Mouse (Mus musculus): ENCODE measurements around the gene Khdc3. TPM values are rescaled to one million over a fixed set of nuclear protein-coding genes. Genes with fewer than 3 reads are reported as not detected.

Khdc3 gene
- total and polyA plus RNA-seq, 3 experiments = 0.17 to 0.86 (median 0.84) TPM

- H3K27me3 ChIP-seq (replicated peaks) = no peaks in the 10 kb centered on the region
- TF ChIP-seq SMC3 (IDR thresholded peaks at IDR 0.05; ENCODE audit: low read depth, low read length) (no peak), POLR2A (IDR thresholded peaks at IDR 0.05; ENCODE audit: low read depth, low read length) (no peak), JUN (IDR thresholded peaks at IDR 0.05; ENCODE audit: insufficient read depth, low read depth, low read length) (no peak), MAZ (IDR thresholded peaks at IDR 0.05; ENCODE audit: low read depth, low read length) (no peak), NRF1 (IDR thresholded peaks at IDR 0.05; ENCODE audit: low read depth, low read length) (no peak), ELF1 (IDR thresholded peaks at IDR 0.05; ENCODE audit: low read depth, low read length) (no peak), PAX5 (IDR thresholded peaks at IDR 0.05; ENCODE audit: low read length) (no peak), GABPA (IDR thresholded peaks at IDR 0.05; ENCODE audit: insufficient replicate concordance, low read depth, low read length) (no peak), EP300 (IDR thresholded peaks at IDR 0.05; ENCODE audit: low read length) (no peak), JUND (conservative IDR thresholded peaks at IDR 0.05; ENCODE audit: low read depth, low read length) (no peak), BHLHE40 (IDR thresholded peaks at IDR 0.05; ENCODE audit: low read depth, low read length) (no peak), IRF4 (IDR thresholded peaks at IDR 0.05; ENCODE audit: low read depth, low read length) (no peak), NELFE (IDR thresholded peaks at IDR 0.05; ENCODE audit: low read depth, low read length) (no peak)
- H3K36me3 ChIP-seq (replicated peaks in 1 of 2; ENCODE audit: control insufficient read depth in 1 of 2, insufficient read depth in 1 of 2, low read length in 1 of 2) = peaks cover 0 to 38% of the 10 kb centered on the region in 2 experiments
- H3K9ac ChIP-seq (ENCODE audit: insufficient read depth, low read depth) = no peak overlapping the region
- H3K4me2 ChIP-seq (ENCODE audit: insufficient read depth, low read depth, poor library complexity, severe bottlenecking) = no peak overlapping the region
- no peaks in the 10 kb centered on the region for H3K9me3 ChIP-seq (replicated peaks; ENCODE audit: low read length)
- no peak overlapping the region for H3K4me3 ChIP-seq (replicated peaks in 1 of 3; ENCODE audit: low read depth in 2 of 3, low read length in 2 of 3, poor library complexity in 1 of 3)
- H3K79me2 ChIP-seq (replicated peaks; ENCODE audit: control insufficient read depth, extremely low read depth, insufficient read depth, poor library complexity, severe bottlenecking) = no peaks in the 10 kb centered on the region
- DNase-seq (ENCODE audit: extremely low read depth) = no peak
- H3K27ac ChIP-seq (ENCODE audit: insufficient read depth, low read depth) = no peak overlapping the region
- in situ Hi-C loops (cut with MboI; ENCODE audit: low pct_ligation_motif_present, low pct_unique_long_range_greater_than_20kb, low sequenced_read_pairs) = no loop called here
- dilution Hi-C loops (cut with MboI; ENCODE audit: extremely low pct_ligation_motif_present, extremely low pct_unique_long_range_greater_than_20kb, low sequenced_read_pairs) = no loop called here
- peaks cover 0 to 4% of the 10 kb centered on the region in 2 experiments; a peak in 2 of 4 replicates for H3K4me1 ChIP-seq (ENCODE audit: control insufficient read depth in 1 of 2, insufficient read depth in 2 of 2)
Measured at GRCm38 (mm10) chr9:73063621-73064290, 37.9 kb upstream of the Khdc3 start.

GRCm38 (mm10) chr9:73067086-73067485, 34.5 kb upstream of the Khdc3 start:
- Histone ChIP-seq H3K4me1 (ENCODE audit: control insufficient read depth in 1 of 2, insufficient read depth in 2 of 2) (peaks cover 0 to 4% of the 10 kb centered on the region in 2 experiments; a peak in 1 of 4 replicates), H3K27ac (ENCODE audit: insufficient read depth, low read depth) (no peak overlapping the region), H3K36me3 (replicated peaks in 1 of 2; ENCODE audit: control insufficient read depth in 1 of 2, insufficient read depth in 1 of 2, low read length in 1 of 2) (peaks cover 0 to 43% of the 10 kb centered on the region in 2 experiments), H3K4me3 (replicated peaks in 1 of 3; ENCODE audit: low read depth in 2 of 3, low read length in 2 of 3, poor library complexity in 1 of 3) (no peak overlapping the region), H3K9me3 (replicated peaks; ENCODE audit: low read length) (peaks cover 1% of the 10 kb centered on the region), H3K9ac (ENCODE audit: insufficient read depth, low read depth) (no peak overlapping the region), H3K79me2 (replicated peaks; ENCODE audit: control insufficient read depth, extremely low read depth, insufficient read depth, poor library complexity, severe bottlenecking) (no peaks in the 10 kb centered on the region), H3K4me2 (ENCODE audit: insufficient read depth, low read depth, poor library complexity, severe bottlenecking) (no peak overlapping the region), H3K27me3 (replicated peaks) (no peaks in the 10 kb centered on the region)
- TF ChIP-seq USF1 (IDR thresholded peaks at IDR 0.05; ENCODE audit: low read depth, low read length) (no peak), HCFC1 (IDR thresholded peaks at IDR 0.05; ENCODE audit: low read depth, low read length) (no peak), TCF12 (IDR thresholded peaks at IDR 0.05; ENCODE audit: low read depth, low read length) (no peak), KAT2A (IDR thresholded peaks at IDR 0.05; ENCODE audit: insufficient replicate concordance, low read length) (no peak), JUND (conservative IDR thresholded peaks at IDR 0.05; ENCODE audit: low read depth, low read length) (no peak), EP300 (IDR thresholded peaks at IDR 0.05; ENCODE audit: low read length) (no peak), PAX5 (IDR thresholded peaks at IDR 0.05; ENCODE audit: low read length) (no peak), MAX (IDR thresholded peaks at IDR 0.05; ENCODE audit: low read length) (no peak)
- no peak for DNase-seq (ENCODE audit: extremely low read depth)
- in situ Hi-C loops (cut with MboI; ENCODE audit: low pct_ligation_motif_present, low pct_unique_long_range_greater_than_20kb, low sequenced_read_pairs) = no loop called here
- dilution Hi-C loops (cut with MboI; ENCODE audit: extremely low pct_ligation_motif_present, extremely low pct_unique_long_range_greater_than_20kb, low sequenced_read_pairs) = no loop called here
